Mouse (Mus musculus) kidney, adult 9 months (tissue): Measurements from ENCODE around the gene Acy3.

Experiments used
- DNase-seq: peaks from one replicate; pipeline ENCODE4 v3.0.0; 2022

Gene Acy3

DNA sequence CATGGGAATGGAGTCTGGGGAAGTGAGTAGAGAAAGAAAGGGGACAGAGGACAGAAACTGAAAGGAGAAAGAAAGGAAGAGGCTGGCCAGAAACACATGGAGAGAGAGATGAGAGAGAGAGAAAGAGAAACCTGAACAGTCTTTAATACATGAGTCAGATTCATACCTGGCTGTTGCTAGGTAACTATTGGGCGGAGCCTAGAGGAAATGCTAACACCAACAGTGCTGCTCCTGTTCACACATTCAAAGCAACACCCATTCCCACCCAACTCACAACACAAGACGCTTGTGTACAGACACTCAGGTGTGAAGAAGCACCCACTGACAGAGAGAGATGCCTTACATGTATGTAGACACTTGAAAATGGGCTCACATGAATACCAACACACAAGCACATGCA lies 10.5 kb upstream of the Acy3 start:
- DNase-seq: no peak

DNA sequence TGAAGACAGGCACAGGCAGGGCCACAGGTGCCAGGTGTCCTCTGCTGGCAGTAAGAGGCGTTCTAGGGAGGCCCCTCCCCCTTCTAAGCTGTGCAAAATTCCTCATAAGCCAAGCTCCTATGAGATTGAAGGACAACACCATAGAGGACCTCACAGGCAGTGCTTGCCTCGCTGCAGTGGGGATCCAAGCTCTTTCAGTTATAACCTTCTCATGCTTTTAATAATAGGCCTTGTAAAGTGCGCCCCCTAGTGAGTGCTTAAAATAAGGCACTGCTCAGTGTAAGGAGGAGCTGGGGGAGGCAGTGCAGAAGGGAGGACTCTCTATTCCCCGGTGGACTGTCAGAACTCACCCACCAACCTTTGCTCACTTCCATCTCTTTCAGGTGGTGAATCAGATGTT lies 6.1 kb upstream of the Acy3 start:
- DNase-seq: peak; percentile 94

GRCm38 (mm10) chr19:3980917-3981316 lies 5.5 kb upstream of the Acy3 start:
- DNase-seq: no peak

DNA sequence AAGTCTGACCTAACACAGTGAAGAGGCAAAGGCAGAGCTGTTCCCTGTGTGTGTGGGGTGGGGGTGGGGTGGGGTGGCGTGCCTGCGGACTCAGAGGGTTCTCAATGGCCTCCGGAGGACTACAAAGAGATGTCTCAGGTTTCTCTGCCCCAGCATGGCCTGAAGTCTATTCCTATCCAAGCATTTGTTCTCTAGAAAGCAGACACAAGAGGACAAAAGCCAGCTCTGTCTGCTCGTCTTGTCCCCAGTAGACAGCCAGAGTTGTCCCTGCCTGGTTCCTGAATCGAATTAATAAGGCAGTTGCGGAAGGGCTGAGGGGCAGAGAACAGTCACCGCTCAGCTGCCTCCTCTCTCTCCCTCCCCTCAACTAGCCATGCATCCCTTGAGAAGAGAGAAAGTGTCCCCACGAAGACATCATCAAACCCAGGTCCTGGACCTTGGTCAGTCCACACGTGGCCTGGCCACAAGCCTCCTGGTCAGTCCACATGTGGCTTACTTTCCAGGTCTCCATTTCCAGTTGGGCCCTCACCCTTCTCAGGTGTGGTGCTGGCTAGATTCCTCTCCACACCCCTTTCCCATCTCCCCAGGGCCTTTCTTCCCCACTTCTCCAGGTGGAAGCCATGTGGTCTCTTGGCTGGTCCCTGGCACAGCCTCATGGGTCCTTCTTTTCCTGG lies 2.7 kb upstream of the Acy3 start:
- no peak for DNase-seq

- DNase-seq: peak; percentile 96
These were observed 1.1 kb upstream of the Acy3 start for GRCm38 (mm10) chr19:3985261-3985681.

- peak; percentile 58 for DNase-seq
These were observed 1.7 kb downstream of the Acy3 start for GRCm38 (mm10) chr19:3988066-3988465.

GRCm38 (mm10) chr19:3988750-3989149 lies 2.4 kb downstream of the Acy3 start:
- peak; percentile 65 for DNase-seq

DNA sequence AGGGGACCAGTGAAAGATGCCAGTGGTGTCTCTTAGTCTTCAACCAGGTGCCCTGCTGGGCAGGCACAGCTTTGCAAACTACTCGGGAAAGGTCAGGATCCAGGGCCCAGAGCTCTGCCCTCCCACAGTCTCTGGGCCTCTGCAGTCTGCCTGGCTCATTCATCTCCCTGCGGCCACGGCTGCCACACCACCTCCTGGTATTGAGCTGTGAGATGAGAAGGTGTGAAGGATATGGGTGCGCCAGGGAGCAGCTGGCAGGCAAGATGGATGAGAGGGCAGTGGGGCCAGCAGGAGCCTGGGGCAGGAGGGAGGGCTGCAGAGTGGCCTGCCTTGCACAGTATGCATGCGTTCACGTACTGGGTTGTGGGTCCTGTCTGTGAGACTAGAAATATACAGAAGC lies 4.4 kb downstream of the Acy3 start:
- DNase-seq: no peak

DNA sequence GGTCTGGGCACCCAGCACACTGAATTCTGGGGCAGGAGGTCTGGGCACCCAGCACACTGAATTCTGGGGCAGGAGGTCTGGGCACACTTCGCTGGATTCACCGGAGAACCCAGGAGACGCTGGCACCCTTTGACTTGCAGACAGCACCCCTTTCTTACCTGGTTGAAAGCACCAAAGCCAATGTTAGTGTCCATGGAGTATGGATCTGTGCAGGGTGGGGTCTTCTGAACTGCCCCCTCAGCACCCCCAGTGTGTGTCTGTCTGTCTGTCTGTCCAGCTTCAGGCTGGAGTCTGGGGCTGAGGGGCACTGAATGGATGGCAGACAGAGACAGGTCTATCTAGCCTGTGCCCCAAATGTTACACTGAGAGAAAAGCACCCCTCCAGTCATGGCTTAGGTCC lies 5.2 kb downstream of the Acy3 start:
- peak; percentile 64 for DNase-seq

DNA sequence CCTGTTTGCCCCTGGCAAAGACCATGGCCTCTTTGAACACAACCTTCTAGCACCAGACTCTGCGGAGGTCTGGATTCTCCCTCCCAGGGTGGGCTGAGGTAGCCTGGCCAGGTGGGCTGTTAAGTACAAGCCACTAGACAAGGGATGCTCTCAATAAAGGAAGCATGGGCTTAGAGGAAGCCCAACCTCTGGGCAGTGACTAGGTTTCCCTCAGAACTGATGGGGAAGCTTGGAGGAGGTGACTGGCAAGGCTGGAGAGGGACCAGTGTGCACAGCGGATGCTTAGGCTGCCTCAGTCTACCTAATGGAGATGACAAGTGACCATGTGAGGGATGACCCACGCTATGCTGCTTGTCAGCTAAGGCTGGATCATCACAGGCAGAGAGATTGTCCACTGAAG lies 5.6 kb downstream of the Acy3 start:
- peak; percentile 65 for DNase-seq

- peak; percentile 62 for DNase-seq
These were observed 6.0 kb downstream of the Acy3 start, which contains the start of gene Tbx10 for GRCm38 (mm10) chr19:3992416-3992815. Gene Tbx10, plus strand, starts transcription at chr19:3992752.

DNA sequence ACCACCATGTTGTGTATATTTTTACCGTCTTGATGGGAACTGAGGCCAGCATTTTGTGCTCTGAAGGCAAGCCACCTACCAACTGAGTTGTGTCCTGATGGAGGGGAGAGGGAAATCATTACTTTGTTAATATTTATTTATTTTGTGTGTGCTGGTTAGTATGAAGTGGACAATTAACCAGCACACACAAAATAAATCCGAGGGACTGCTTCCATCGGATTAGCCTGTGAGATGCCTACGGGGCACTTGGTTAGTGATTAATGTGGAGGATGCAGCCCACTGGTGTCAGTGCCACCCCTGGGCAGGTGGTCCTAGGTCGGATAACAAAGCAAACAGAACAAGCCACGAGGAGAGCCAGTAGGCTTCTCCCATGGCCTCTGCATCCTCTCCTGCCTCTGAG lies 8.6 kb downstream of the Acy3 start:
- peak; percentile 65 for DNase-seq

DNA sequence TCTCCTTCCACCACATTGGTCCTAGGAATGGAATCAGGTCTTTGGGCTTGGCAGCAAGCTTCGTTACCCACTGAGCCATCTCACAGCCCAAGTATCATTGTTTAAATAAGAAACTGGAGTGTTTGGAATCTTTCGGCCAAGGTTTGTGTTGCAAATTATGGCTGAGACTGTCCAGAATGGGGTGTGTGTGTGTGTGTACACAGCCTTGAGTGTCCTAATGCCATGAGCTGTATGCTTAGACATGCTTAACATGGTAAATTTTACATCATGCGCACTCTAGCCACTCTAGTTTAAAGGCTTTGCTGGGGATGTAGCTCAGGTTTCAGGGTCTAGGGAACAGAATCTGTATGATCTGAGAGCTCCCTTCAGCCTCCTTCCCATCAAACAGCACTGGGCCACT lies 9.1 kb downstream of the Acy3 start:
- no peak for DNase-seq

DNA sequence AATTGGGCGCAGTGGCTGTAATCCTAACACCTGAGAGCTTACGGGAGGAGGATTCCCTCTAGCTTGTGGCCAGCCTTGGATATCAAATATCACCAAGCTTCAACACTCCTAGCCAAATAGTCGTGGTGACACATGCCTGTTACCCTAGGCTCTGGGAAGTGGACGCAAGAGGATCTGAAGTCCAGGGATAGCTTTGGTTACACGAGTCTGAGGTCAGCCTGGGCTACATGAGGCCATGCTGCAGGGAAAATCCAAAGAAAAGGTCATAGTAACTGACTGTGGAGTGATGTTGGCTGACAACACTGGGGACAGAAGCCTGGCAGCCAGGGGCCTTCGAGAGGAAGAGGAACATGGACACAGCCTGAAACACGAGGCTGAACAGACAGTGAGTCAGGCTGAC lies 9.7 kb downstream of the Acy3 start:
- no peak for DNase-seq

DNA sequence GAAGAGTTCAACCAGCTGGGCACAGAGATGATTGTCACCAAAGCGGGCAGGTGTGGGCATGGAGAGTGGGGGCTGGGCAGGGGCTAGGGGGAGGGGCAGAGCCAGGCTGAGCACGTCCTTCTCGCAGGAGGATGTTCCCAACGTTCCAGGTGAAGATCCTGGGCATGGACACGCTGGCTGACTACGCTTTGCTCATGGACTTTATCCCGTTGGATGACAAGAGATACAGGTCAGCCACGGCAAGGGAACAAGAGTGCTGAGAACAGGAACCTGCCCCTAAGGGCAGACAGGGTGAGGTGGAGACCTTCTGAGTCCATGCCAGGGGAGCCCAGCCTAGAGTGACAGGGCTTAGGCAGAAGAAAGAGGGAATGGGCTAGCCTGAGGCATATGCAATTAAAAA lies 10.4 kb downstream of the Acy3 start:
- DNase-seq: peak; percentile 74

GRCm38 (mm10) chr19:3997231-3997630 lies 10.9 kb downstream of the Acy3 start:
- no peak for DNase-seq

DNA sequence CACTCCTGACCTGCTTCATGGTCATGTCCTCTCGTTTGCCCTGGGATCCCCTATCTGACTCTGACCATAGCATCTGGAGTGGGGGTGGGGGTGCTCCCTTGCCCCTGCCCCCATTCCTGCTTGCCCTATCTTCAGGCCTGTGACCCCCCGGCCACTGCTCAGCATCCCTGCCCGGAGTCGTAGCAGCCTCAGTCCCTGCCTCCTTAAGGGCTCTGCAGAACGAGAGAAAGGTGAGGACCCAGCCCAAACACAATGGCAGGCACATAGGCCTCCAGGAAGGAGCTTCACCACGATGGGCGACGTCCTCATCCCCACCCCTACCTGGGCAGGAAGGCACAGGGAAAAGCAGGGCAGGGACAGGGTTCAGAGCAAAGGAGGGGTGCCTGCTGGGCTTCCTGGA lies 12.0 kb downstream of the Acy3 start:
- no peak for DNase-seq

DNA sequence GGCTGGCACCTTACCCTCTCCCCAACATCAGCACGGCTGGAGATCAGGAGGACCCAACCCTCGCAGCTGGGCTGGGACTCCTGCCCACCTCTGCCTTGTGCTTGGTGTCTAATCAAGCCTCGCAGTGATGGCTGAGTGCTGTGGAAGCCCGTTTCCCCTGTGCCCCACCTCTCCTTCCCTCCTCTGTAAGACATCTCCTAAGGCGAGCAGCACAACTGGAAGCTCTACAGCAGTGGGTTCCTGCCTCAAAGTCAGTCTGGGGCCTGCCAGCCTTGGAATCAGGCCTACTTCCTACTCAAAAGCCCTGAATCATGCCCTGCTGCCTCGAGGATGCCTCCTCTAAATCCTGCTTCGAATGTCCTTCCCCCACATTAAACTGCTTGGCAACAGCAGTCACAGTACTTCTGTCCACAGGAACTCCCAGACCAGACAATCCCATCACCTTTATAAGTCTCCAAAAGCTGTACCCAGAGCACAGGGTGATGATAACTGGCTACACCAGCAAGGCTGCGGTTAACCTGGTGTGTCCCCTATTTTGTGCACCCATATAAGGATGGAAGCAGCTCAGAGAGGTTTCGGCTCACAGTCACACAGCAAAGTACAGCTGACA lies 12.9 kb downstream of the Acy3 start:
- DNase-seq: no peak

- peak; percentile 99 for DNase-seq
These were observed 13.9 kb downstream of the Acy3 start, which contains the start of the genes Nudt8 and Gm49405 for GRCm38 (mm10) chr19:4000119-4000900. Gene Nudt8, plus strand, starts transcription at chr19:4000580. Gene Gm49405, plus strand, starts transcription at chr19:4000626.

GRCm38 (mm10) chr19:4000949-4001525 lies 14.7 kb downstream of the Acy3 start:
- DNase-seq: no peak

- no peak for DNase-seq
These were observed 15.4 kb downstream of the Acy3 start for GRCm38 (mm10) chr19:4001752-4002151.

DNA sequence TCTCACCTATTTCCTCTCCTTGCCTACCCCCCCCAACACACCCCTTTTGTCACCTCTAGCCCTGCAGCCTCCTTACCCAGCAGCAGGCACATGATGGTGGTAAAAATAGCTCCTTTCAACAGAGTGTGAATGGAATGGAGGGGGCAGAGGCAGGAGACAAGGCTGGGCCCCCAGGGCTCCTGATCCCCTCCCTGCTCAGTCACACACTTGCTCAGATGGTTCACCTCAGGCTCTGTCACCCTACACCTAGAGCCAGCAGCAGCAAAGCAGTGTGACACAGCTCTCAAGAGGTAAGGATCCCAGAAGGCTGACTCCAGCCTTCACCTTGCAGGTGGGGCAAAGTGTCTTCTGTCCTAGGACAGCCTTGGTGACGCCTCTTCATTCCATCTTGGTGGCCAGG lies 16.7 kb downstream of the Acy3 start, which contains the start of gene Doc2g:
Doc2g (plus strand) TSS at position 202 of the 400 bp plus-strand sequence.
- DNase-seq: no peak

GRCm38 (mm10) chr19:4003641-4004040 lies 17.3 kb downstream of the Acy3 start:
- no peak for DNase-seq
